Mouse (Mus musculus) MEL (cell line): ENCODE data around the gene Ccdc86. TPM values are rescaled to one million over a fixed set of nuclear protein-coding genes. Genes with fewer than 3 reads are reported as not detected.

Source experiments
- DNase-seq: peaks from one replicate; pipeline ENCODE4 v3.0.0; 2011; ENCODE audit warnings: low read depth, low spot score
- H3K27ac ChIP-seq: 2 replicates; pipeline ENCODE4 v1.5.1; 2012; ENCODE audit warnings: low read depth, mild to moderate bottlenecking, control low read depth, low read length, moderate library complexity; ENCODE audit not compliant: control insufficient read depth
- H3K27me3 ChIP-seq, 2 experiments: fragments of 150-350 bp in 1 of 2; sonication (generic) in 1 of 2; 2 replicates each; pipeline ENCODE4 v1.6.1; 2012; ENCODE audit warnings: low read length in 2 of 2, mild to moderate bottlenecking in 2 of 2, improper control_type of control experiment in 1 of 2, moderate library complexity in 1 of 2; ENCODE audit not compliant: insufficient read depth in 2 of 2, control insufficient read depth in 1 of 2
- H3K36me3 ChIP-seq, 2 experiments: 2 replicates each; pipeline ENCODE4 v1.6.1; 2012 to 2014; ENCODE audit warnings: low read length in 2 of 2, improper control_type of control experiment in 1 of 2, inconsistent platforms in 1 of 2, mild to moderate bottlenecking in 1 of 2; ENCODE audit not compliant: insufficient read depth in 2 of 2, control insufficient read depth in 1 of 2
- H3K4me1 ChIP-seq, 2 experiments: fragments of 150-350 bp in 1 of 2; sonication (generic) in 1 of 2; 2 replicates each; pipeline ENCODE4 v1.6.1; 2012; ENCODE audit warnings: low read length in 2 of 2, improper control_type of control experiment in 1 of 2, mild to moderate bottlenecking in 1 of 2; ENCODE audit not compliant: insufficient read depth in 2 of 2, control insufficient read depth in 1 of 2
- H3K4me3 ChIP-seq, 2 experiments: fragments of 150-350 bp in 1 of 2; sonication (generic) in 1 of 2; 2 replicates each; pipeline ENCODE4 v1.5.1; 2012; ENCODE audit warnings: low read depth in 2 of 2, low read length in 2 of 2, mild to moderate bottlenecking in 2 of 2, moderate library complexity in 2 of 2, control low read depth in 1 of 2, improper control_type of control experiment in 1 of 2; ENCODE audit not compliant: control insufficient read depth in 1 of 2, insufficient read depth in 1 of 2
- H3K79me2 ChIP-seq: 2 replicates; pipeline ENCODE4 v1.6.1; 2012; ENCODE audit warnings: mild to moderate bottlenecking, low read length, moderate library complexity; ENCODE audit not compliant: control insufficient read depth, poor library complexity, insufficient read depth
- H3K9ac ChIP-seq: 2 replicates; pipeline ENCODE4 v1.6.1; 2012; ENCODE audit warnings: low read depth, mild to moderate bottlenecking, control low read depth, low read length, moderate library complexity; ENCODE audit not compliant: control insufficient read depth, poor library complexity, severe bottlenecking
- H3K9me3 ChIP-seq: fragments of 150-350 bp; sonication (generic); replicated peaks from 2 replicates; pipeline ENCODE4 v1.6.1; 2012; ENCODE audit warnings: mild to moderate bottlenecking, low read length, improper control_type of control experiment, moderate library complexity; ENCODE audit not compliant: insufficient read depth
- CHD1 ChIP-seq: IDR thresholded peaks from 2 replicates; pipeline ENCODE4 v1.6.1; 2012; ENCODE audit warnings: low read depth, mild to moderate bottlenecking, inconsistent platforms, low read length, improper control_type of control experiment
- CHD2 ChIP-seq: IDR thresholded peaks from 2 replicates; pipeline ENCODE4 v1.6.1; 2011; ENCODE audit warnings: low read length, improper control_type of control experiment
- CTCF ChIP-seq, 3 experiments: IDR thresholded peaks in 2 of 3; conservative IDR thresholded peaks in 1 of 3; 2 replicates each; pipeline ENCODE4 v1.5.1; 2011 to 2012; ENCODE audit warnings: low read length in 3 of 3, low read depth in 2 of 3, mild to moderate bottlenecking in 2 of 3, improper control_type of control experiment in 1 of 3, inconsistent platforms in 1 of 3, mixed read lengths in 1 of 3, moderate library complexity in 1 of 3; ENCODE audit not compliant: control insufficient read depth in 1 of 3, insufficient read depth in 1 of 3, poor library complexity in 1 of 3, severe bottlenecking in 1 of 3
- E2F4 ChIP-seq: IDR thresholded peaks from 2 replicates; pipeline ENCODE4 v1.6.1; 2011; ENCODE audit warnings: low read depth, low read length, improper control_type of control experiment, borderline replicate concordance
- EP300 ChIP-seq, 2 experiments: IDR thresholded peaks; 2 replicates each; pipeline ENCODE4 v1.6.1; 2011; ENCODE audit warnings: improper control_type of control experiment in 2 of 2, low read length in 2 of 2, low read depth in 1 of 2, mild to moderate bottlenecking in 1 of 2
- GATA1 ChIP-seq: IDR thresholded peaks from 2 replicates; pipeline ENCODE4 v1.6.1; 2011; ENCODE audit warnings: low read depth, low read length, improper control_type of control experiment
- KAT2A ChIP-seq: conservative IDR thresholded peaks from 2 replicates; pipeline ENCODE4 v1.6.1; 2012; ENCODE audit warnings: low read depth, low read length, improper control_type of control experiment, inconsistent platforms
- MAFK ChIP-seq: IDR thresholded peaks from 2 replicates; pipeline ENCODE4 v1.6.1; 2011; ENCODE audit warnings: low read depth, mild to moderate bottlenecking, low read length, improper control_type of control experiment, borderline replicate concordance
- MEF2A ChIP-seq: IDR thresholded peaks from 2 replicates; pipeline ENCODE4 v1.6.1; 2014; ENCODE audit warnings: low read depth, mild to moderate bottlenecking, inconsistent platforms, low read length, improper control_type of control experiment; ENCODE audit not compliant: poor library complexity, insufficient replicate concordance, severe bottlenecking; ENCODE audit errors: extremely low read depth
- MXI1 ChIP-seq: IDR thresholded peaks from 2 replicates; pipeline ENCODE4 v1.6.1; 2011; ENCODE audit warnings: mild to moderate bottlenecking, low read depth, low read length, improper control_type of control experiment
- MYB ChIP-seq: IDR thresholded peaks from 2 replicates; pipeline ENCODE4 v1.6.1; 2011; ENCODE audit warnings: mild to moderate bottlenecking, low read depth, low read length, improper control_type of control experiment
- NELFE ChIP-seq: IDR thresholded peaks from 2 replicates; pipeline ENCODE4 v1.6.1; 2011; ENCODE audit warnings: low read depth, low read length, improper control_type of control experiment
- NRF1 ChIP-seq: IDR thresholded peaks from 2 replicates; pipeline ENCODE4 v1.6.1; 2014; ENCODE audit warnings: low read depth, mild to moderate bottlenecking, inconsistent platforms, low read length, improper control_type of control experiment, moderate library complexity; ENCODE audit not compliant: poor library complexity, insufficient read depth, severe bottlenecking
- POLR2A ChIP-seq, 2 experiments: IDR thresholded peaks; 2 replicates each; pipeline ENCODE4 v1.6.1; 2011 to 2012; ENCODE audit warnings: low read length in 2 of 2, mild to moderate bottlenecking in 2 of 2, control low read depth in 1 of 2, improper control_type of control experiment in 1 of 2, low read depth in 1 of 2, moderate library complexity in 1 of 2; ENCODE audit not compliant: control insufficient read depth in 1 of 2, insufficient read depth in 1 of 2, poor library complexity in 1 of 2
- POLR2AphosphoS2 ChIP-seq: IDR thresholded peaks from 2 replicates; pipeline ENCODE4 v1.6.1; 2011; ENCODE audit warnings: low read length, improper control_type of control experiment
- POLR2AphosphoS5 ChIP-seq: IDR thresholded peaks from 2 replicates; pipeline ENCODE4 v1.6.1; 2012; ENCODE audit warnings: low read depth, borderline replicate concordance, mild to moderate bottlenecking, inconsistent platforms, low read length, moderate library complexity, mixed read lengths
- RAD21 ChIP-seq: IDR thresholded peaks from 2 replicates; pipeline ENCODE4 v1.6.1; 2011; ENCODE audit warnings: mild to moderate bottlenecking, low read depth, low read length, improper control_type of control experiment
- RCOR1 ChIP-seq: IDR thresholded peaks from 2 replicates; pipeline ENCODE4 v1.6.1; 2012; ENCODE audit warnings: low read depth, mild to moderate bottlenecking, inconsistent platforms, low read length, improper control_type of control experiment
- TAL1 ChIP-seq: IDR thresholded peaks from 2 replicates; pipeline ENCODE4 v1.6.1; 2012; ENCODE audit warnings: mild to moderate bottlenecking, inconsistent platforms, low read length, moderate library complexity, mixed read lengths
- TCF12 ChIP-seq: IDR thresholded peaks from 2 replicates; pipeline ENCODE4 v1.6.1; 2014; ENCODE audit warnings: low read depth, mild to moderate bottlenecking, inconsistent platforms, low read length, improper control_type of control experiment, moderate library complexity
- UBTF ChIP-seq: IDR thresholded peaks from 2 replicates; pipeline ENCODE4 v1.6.1; 2012; ENCODE audit warnings: low read depth, mild to moderate bottlenecking, inconsistent platforms, low read length, improper control_type of control experiment, moderate library complexity, borderline replicate concordance; ENCODE audit not compliant: insufficient read depth
- USF1 ChIP-seq: IDR thresholded peaks from 2 replicates; pipeline ENCODE4 v1.6.1; 2014; ENCODE audit warnings: low read depth, mild to moderate bottlenecking, inconsistent platforms, low read length, improper control_type of control experiment, moderate library complexity
- USF2 ChIP-seq, 2 experiments: IDR thresholded peaks; 2 replicates each; pipeline ENCODE4 v1.6.1; 2011 to 2012; ENCODE audit warnings: improper control_type of control experiment in 2 of 2, low read length in 2 of 2, borderline replicate concordance in 1 of 2, inconsistent platforms in 1 of 2, low read depth in 1 of 2, mild to moderate bottlenecking in 1 of 2; ENCODE audit not compliant: insufficient read depth in 1 of 2
- ZC3H11A ChIP-seq: IDR thresholded peaks from 2 replicates; pipeline ENCODE4 v1.6.1; 2012; ENCODE audit warnings: low read depth, mild to moderate bottlenecking, inconsistent platforms, low read length, improper control_type of control experiment
- ZKSCAN1 ChIP-seq: IDR thresholded peaks from 2 replicates; pipeline ENCODE4 v1.6.1; 2012; ENCODE audit warnings: low read depth, mild to moderate bottlenecking, inconsistent platforms, low read length, improper control_type of control experiment, moderate library complexity
- ZMIZ1 ChIP-seq: IDR thresholded peaks from 2 replicates; pipeline ENCODE4 v1.6.1; 2012; ENCODE audit warnings: low read depth, mild to moderate bottlenecking, inconsistent platforms, low read length, improper control_type of control experiment, moderate library complexity
- ZNF384 ChIP-seq: IDR thresholded peaks from 2 replicates; pipeline ENCODE4 v1.6.1; 2012; ENCODE audit warnings: low read depth, mild to moderate bottlenecking, inconsistent platforms, low read length, improper control_type of control experiment
- polyA plus RNA-seq, 2 experiments: library from polyadenylated mRNA; stranded (reverse) in 1 of 2; unstranded in 1 of 2; fragments of >175 nt in 1 of 2; fragments of >200 nt in 1 of 2; gene quantifications; 2 replicates each; pipeline versions ENCODE4 v1.2.1 to v1.2.4; 2012; ENCODE audit warnings: low replicate concordance in 2 of 2, low read depth in 1 of 2; ENCODE audit not compliant: insufficient read length in 2 of 2, insufficient read depth in 1 of 2, missing spikeins in 1 of 2
- total RNA-seq: library from RNA; depleted of rRNA; stranded (reverse); fragments of 300-350 nt; gene quantifications from 2 replicates; pipeline ENCODE4 v1.2.3, GENCODE M21; 2012

The Ccdc86 gene
- total and polyA plus RNA-seq, 3 experiments = 29.5 to 50.9 TPM; not detected in 1

DNA sequence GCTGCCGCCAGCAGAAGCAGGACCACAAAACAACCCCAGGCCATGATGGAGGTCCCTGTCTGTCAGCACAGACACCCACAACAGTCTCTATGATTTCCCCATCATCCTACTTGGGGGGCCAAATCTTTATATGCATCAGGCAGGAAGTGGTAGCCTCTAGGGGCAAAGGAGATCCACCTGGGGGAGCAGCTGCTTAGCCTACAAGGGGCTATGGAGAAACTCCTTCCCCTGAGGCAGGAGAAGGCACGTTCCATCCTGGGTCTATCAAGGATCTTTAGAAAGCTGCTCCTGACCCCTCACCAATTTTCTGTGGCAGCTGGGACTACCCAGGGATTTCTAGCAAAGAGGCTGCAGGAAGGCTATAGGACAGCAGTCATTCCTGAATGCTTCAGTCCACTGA is 28.5 kb downstream of the Ccdc86 start, which contains the start of gene Zp1:
Gene Zp1 (minus strand): TSS at position 101 of the 400 bp plus-strand sequence.
- Histone ChIP-seq H3K9ac (no peak within 1 kb of the TSS), H3K4me1 (no peaks in the 10 kb centered on the region), H3K79me2 (no peaks in the 10 kb centered on the region), H3K4me3 (no peak within 1 kb of the TSS), H3K27ac (no peak within 1 kb of the TSS), H3K36me3 (no peaks in the 10 kb centered on the region), H3K9me3 (no peaks in the 10 kb centered on the region), H3K27me3 (peaks cover 0 to 4% of the 10 kb centered on the region in 2 experiments; a peak in 3 of 4 replicates)
- no peak for DNase-seq
- TF ChIP-seq KAT2A = no peak
- no peak for TF ChIP-seq MYB
- no peak for TF ChIP-seq CHD2
- no peak for TF ChIP-seq NELFE
- no peak for TF ChIP-seq USF1
- TF ChIP-seq ZMIZ1 = no peak
- TF ChIP-seq CTCF (IDR thresholded peaks at IDR 0.05 in 2 of 3, conservative IDR thresholded peaks at IDR 0.05 in 1 of 3; ENCODE audit: control insufficient read depth in 1 of 3, insufficient read depth in 1 of 3, low read depth in 2 of 3, low read length in 3 of 3, poor library complexity in 1 of 3, severe bottlenecking in 1 of 3) = no peak
- no peak for TF ChIP-seq ZKSCAN1
- TF ChIP-seq UBTF = no peak
- no peak for TF ChIP-seq POLR2AphosphoS5
- no peak for TF ChIP-seq USF2 (IDR thresholded peaks at IDR 0.05; ENCODE audit: borderline replicate concordance in 1 of 2, insufficient read depth in 1 of 2, low read depth in 1 of 2, low read length in 2 of 2)
- TF ChIP-seq CHD1 = no peak
- TF ChIP-seq RAD21 = no peak
- no peak for TF ChIP-seq MXI1

DNA sequence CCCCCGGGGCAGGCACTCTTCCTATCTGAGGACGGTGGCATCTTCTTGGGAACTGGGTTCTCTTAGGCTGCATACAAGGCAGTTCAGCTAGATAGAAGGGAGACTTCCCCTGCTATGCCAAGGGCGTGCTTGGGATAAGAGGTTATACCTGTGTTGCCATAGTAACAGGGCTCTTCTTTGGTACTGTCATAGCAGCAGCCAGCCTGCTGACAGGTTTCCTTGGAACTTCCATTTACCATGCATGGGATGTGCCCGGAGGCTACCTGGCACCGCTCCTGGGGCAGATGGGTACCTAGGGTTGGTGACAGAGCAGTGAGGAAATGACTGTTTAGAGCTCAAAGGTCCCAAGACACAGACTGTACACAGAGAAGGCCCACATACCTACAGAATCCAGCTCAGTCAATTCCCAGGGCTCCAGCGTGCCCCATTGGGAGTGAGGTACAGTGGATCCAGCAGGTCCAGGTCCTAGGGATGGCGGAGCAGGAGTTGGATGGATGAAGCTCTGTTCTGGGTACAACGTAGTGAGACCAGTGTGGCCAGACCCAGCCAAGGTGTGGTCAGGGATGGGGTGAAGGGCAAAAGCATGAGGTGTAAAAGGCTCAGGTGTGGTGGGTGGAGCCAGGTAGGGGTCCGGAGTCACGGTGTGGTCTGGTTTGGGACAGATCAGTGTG is 30.6 kb downstream of the Ccdc86 start:
- H3K36me3 ChIP-seq = no peaks in the 10 kb centered on the region
- TF ChIP-seq ZNF384 (no peak), ZMIZ1 (no peak), EP300 (IDR thresholded peaks at IDR 0.05; ENCODE audit: low read depth in 1 of 2, low read length in 2 of 2) (no peak), GATA1 (no peak), MYB (no peak), RCOR1 (no peak), MAFK (no peak), ZC3H11A (no peak), NELFE (no peak), POLR2A (IDR thresholded peaks at IDR 0.05; ENCODE audit: control insufficient read depth in 1 of 2, insufficient read depth in 1 of 2, low read depth in 1 of 2, low read length in 2 of 2, poor library complexity in 1 of 2) (no peak), MXI1 (no peak), NRF1 (no peak), TAL1 (no peak), ZKSCAN1 (no peak), USF2 (IDR thresholded peaks at IDR 0.05; ENCODE audit: borderline replicate concordance in 1 of 2, insufficient read depth in 1 of 2, low read depth in 1 of 2, low read length in 2 of 2) (no peak), TCF12 (no peak), MEF2A (no peak), E2F4 (no peak), USF1 (no peak), POLR2AphosphoS2 (no peak)
- peaks cover 0 to 10% of the 10 kb centered on the region in 2 experiments; a peak in 2 of 4 replicates for H3K4me1 ChIP-seq
- DNase-seq = no peak
- no peaks in the 10 kb centered on the region for H3K79me2 ChIP-seq
- no peaks in the 10 kb centered on the region for H3K9me3 ChIP-seq
- H3K9ac ChIP-seq = no peak overlapping the region
- H3K4me3 ChIP-seq = no peak overlapping the region
- H3K27me3 ChIP-seq = peaks cover 0 to 2% of the 10 kb centered on the region in 2 experiments; a peak in 2 of 4 replicates
- H3K27ac ChIP-seq = no peak overlapping the region
